Mouse (Mus musculus): Measurements from ENCODE around the gene Cdkn1a. TPM values are rescaled to one million over a fixed set of nuclear protein-coding genes. Genes with fewer than 3 reads are reported as not detected.

Gene Cdkn1a
- total and polyA plus RNA-seq, 3 experiments, result 10.6 to 59.1 (median 37.5) TPM

GRCm38 (mm10) chr17:29135066-29135465 lies 44.3 kb downstream of the Cdkn1a start:
- dilution Hi-C loops (cut with MboI; ENCODE audit: extremely low pct_ligation_motif_present, extremely low pct_unique_long_range_greater_than_20kb, low sequenced_read_pairs) (no loop called here), in situ Hi-C loops (cut with MboI; ENCODE audit: low pct_ligation_motif_present, low pct_unique_long_range_greater_than_20kb, low sequenced_read_pairs) (no loop called here)
- H3K36me3 ChIP-seq (replicated peaks in 1 of 2; ENCODE audit: control insufficient read depth in 1 of 2, insufficient read depth in 1 of 2, low read length in 1 of 2), result no peaks in the 10 kb centered on the region
- H3K27me3 ChIP-seq (replicated peaks), result peaks cover 10% of the 10 kb centered on the region
- H3K9me3 ChIP-seq (replicated peaks; ENCODE audit: low read length), result no peaks in the 10 kb centered on the region
- TF ChIP-seq KAT2A (IDR thresholded peaks at IDR 0.05; ENCODE audit: insufficient replicate concordance, low read length), result no peak
- no peak for TF ChIP-seq RCOR1 (conservative IDR thresholded peaks at IDR 0.05; ENCODE audit: low read depth, low read length)
- TF ChIP-seq USF1 (IDR thresholded peaks at IDR 0.05; ENCODE audit: low read depth, low read length), result no peak
- TF ChIP-seq ZNF384 (IDR thresholded peaks at IDR 0.05; ENCODE audit: low read depth, low read length), result no peak
- no peak for TF ChIP-seq SIN3A (IDR thresholded peaks at IDR 0.05; ENCODE audit: low read length)
- no peak for TF ChIP-seq MAZ (IDR thresholded peaks at IDR 0.05; ENCODE audit: low read depth, low read length)
- TF ChIP-seq UBTF (IDR thresholded peaks at IDR 0.05; ENCODE audit: low read depth, low read length), result no peak
- TF ChIP-seq MYC (IDR thresholded peaks at IDR 0.05; ENCODE audit: low read depth, low read length), result no peak
- TF ChIP-seq USF2 (conservative IDR thresholded peaks at IDR 0.05; ENCODE audit: low read depth, low read length), result no peak
- TF ChIP-seq ZMIZ1 (IDR thresholded peaks at IDR 0.05; ENCODE audit: low read depth, low read length), result no peak
- TF ChIP-seq JUND (conservative IDR thresholded peaks at IDR 0.05; ENCODE audit: low read depth, low read length), result no peak
- TF ChIP-seq NELFE (IDR thresholded peaks at IDR 0.05; ENCODE audit: low read depth, low read length), result no peak
- no peak for TF ChIP-seq MAFK (IDR thresholded peaks at IDR 0.05; ENCODE audit: insufficient replicate concordance, low read length)
- TF ChIP-seq RAD21 (IDR thresholded peaks at IDR 0.05; ENCODE audit: low read depth, low read length), result no peak
- no peak for TF ChIP-seq NRF1 (IDR thresholded peaks at IDR 0.05; ENCODE audit: low read depth, low read length)
- H3K4me3 ChIP-seq (replicated peaks in 1 of 3; ENCODE audit: low read depth in 2 of 3, low read length in 2 of 3, poor library complexity in 1 of 3), result no peak overlapping the region
- no peaks in the 10 kb centered on the region for H3K79me2 ChIP-seq (replicated peaks; ENCODE audit: control insufficient read depth, extremely low read depth, insufficient read depth, poor library complexity, severe bottlenecking)
- no peak for DNase-seq (ENCODE audit: extremely low read depth)
- peaks cover 15 to 41% of the 10 kb centered on the region in 2 experiments for H3K4me1 ChIP-seq (ENCODE audit: control insufficient read depth in 1 of 2, insufficient read depth in 2 of 2)
- no peak overlapping the region for H3K9ac ChIP-seq (ENCODE audit: insufficient read depth, low read depth)
- H3K4me2 ChIP-seq (ENCODE audit: insufficient read depth, low read depth, poor library complexity, severe bottlenecking), result no peak overlapping the region
- H3K27ac ChIP-seq (ENCODE audit: insufficient read depth, low read depth), result no peak overlapping the region

GRCm38 (mm10) chr17:29136236-29136635 lies 45.5 kb downstream of the Cdkn1a start:
- no peak overlapping the region for H3K27ac ChIP-seq (ENCODE audit: insufficient read depth, low read depth)
- no peaks in the 10 kb centered on the region for H3K9me3 ChIP-seq (replicated peaks; ENCODE audit: low read length)
- no peaks in the 10 kb centered on the region for H3K79me2 ChIP-seq (replicated peaks; ENCODE audit: control insufficient read depth, extremely low read depth, insufficient read depth, poor library complexity, severe bottlenecking)
- in situ Hi-C loops (cut with MboI; ENCODE audit: low pct_ligation_motif_present, low pct_unique_long_range_greater_than_20kb, low sequenced_read_pairs) (no loop called here), dilution Hi-C loops (cut with MboI; ENCODE audit: extremely low pct_ligation_motif_present, extremely low pct_unique_long_range_greater_than_20kb, low sequenced_read_pairs) (no loop called here)
- no peaks in the 10 kb centered on the region for H3K36me3 ChIP-seq (replicated peaks in 1 of 2; ENCODE audit: control insufficient read depth in 1 of 2, insufficient read depth in 1 of 2, low read length in 1 of 2)
- H3K27me3 ChIP-seq (replicated peaks), result peaks cover 8% of the 10 kb centered on the region
- no peak overlapping the region for H3K4me2 ChIP-seq (ENCODE audit: insufficient read depth, low read depth, poor library complexity, severe bottlenecking)
- no peak for DNase-seq (ENCODE audit: extremely low read depth)
- no peak overlapping the region for H3K4me3 ChIP-seq (replicated peaks in 1 of 3; ENCODE audit: low read depth in 2 of 3, low read length in 2 of 3, poor library complexity in 1 of 3)
- H3K9ac ChIP-seq (ENCODE audit: insufficient read depth, low read depth), result no peak overlapping the region
- peaks cover 15 to 41% of the 10 kb centered on the region in 2 experiments for H3K4me1 ChIP-seq (ENCODE audit: control insufficient read depth in 1 of 2, insufficient read depth in 2 of 2)
- TF ChIP-seq UBTF (IDR thresholded peaks at IDR 0.05; ENCODE audit: low read depth, low read length) (no peak), MAFK (IDR thresholded peaks at IDR 0.05; ENCODE audit: insufficient replicate concordance, low read length) (no peak), ZC3H11A (IDR thresholded peaks at IDR 0.05; ENCODE audit: low read depth, low read length) (no peak)
